Mouse (Mus musculus) heart, postnatal 0 days (tissue): ENCODE measurements at regions not wholly inside any gene's neighbourhood (a gene's known extent, or its start where the extent isn't known, plus 50 kb on each side); places are given as distances from the start of the nearest gene placed in this dataset.

ENCODE experiments used
- CTCF ChIP-seq: IDR thresholded peaks from 2 replicates; pipeline ENCODE4 v1.5.1; 2016; ENCODE audit warnings: antibody characterized with exemption, control low read depth, low read depth
- EP300 ChIP-seq: IDR thresholded peaks from 2 replicates; pipeline ENCODE4 v1.6.1; 2016; ENCODE audit warnings: antibody characterized with exemption, low read depth

DNA sequence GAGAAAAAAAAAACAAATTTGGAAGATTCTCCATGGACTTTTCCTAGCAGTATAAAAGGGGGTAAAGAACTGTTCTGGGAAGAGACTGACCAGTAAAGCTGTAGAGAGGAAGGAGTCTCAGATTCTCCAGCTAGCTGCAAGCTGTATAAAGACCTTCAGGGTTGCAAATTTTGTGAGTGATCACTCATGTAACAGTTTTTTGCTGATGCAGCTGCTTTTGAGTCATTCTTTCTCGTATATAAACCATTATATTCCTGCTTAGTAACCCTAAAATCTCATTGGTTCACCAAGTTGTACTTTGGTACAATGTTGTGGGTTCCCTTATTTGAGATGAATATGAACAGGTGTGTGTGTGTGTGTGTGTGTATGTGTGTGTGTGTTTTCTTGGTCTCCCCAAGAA, 79.7 kb upstream of the Wls start:
- TF ChIP-seq CTCF (no peak), EP300 (no peak)
